Mouse (Mus musculus) MEL (cell line): Measurements from ENCODE around the gene Vwa5b2. TPM values are rescaled to one million over a fixed set of nuclear protein-coding genes. Genes with fewer than 3 reads are reported as not detected.

Experiments
- DNase-seq: peaks from one replicate; pipeline ENCODE4 v3.0.0; 2011; ENCODE audit warnings: low read depth, low spot score
- H3K27ac ChIP-seq: 2 replicates; pipeline ENCODE4 v1.5.1; 2012; ENCODE audit warnings: low read depth, mild to moderate bottlenecking, control low read depth, low read length, moderate library complexity; ENCODE audit not compliant: control insufficient read depth
- H3K27me3 ChIP-seq, 2 experiments: fragments of 150-350 bp in 1 of 2; sonication (generic) in 1 of 2; 2 replicates each; pipeline ENCODE4 v1.6.1; 2012; ENCODE audit warnings: low read length in 2 of 2, mild to moderate bottlenecking in 2 of 2, improper control_type of control experiment in 1 of 2, moderate library complexity in 1 of 2; ENCODE audit not compliant: insufficient read depth in 2 of 2, control insufficient read depth in 1 of 2
- H3K36me3 ChIP-seq, 2 experiments: 2 replicates each; pipeline ENCODE4 v1.6.1; 2012 to 2014; ENCODE audit warnings: low read length in 2 of 2, improper control_type of control experiment in 1 of 2, inconsistent platforms in 1 of 2, mild to moderate bottlenecking in 1 of 2; ENCODE audit not compliant: insufficient read depth in 2 of 2, control insufficient read depth in 1 of 2
- H3K4me1 ChIP-seq, 2 experiments: fragments of 150-350 bp in 1 of 2; sonication (generic) in 1 of 2; 2 replicates each; pipeline ENCODE4 v1.6.1; 2012; ENCODE audit warnings: low read length in 2 of 2, improper control_type of control experiment in 1 of 2, mild to moderate bottlenecking in 1 of 2; ENCODE audit not compliant: insufficient read depth in 2 of 2, control insufficient read depth in 1 of 2
- H3K4me3 ChIP-seq, 2 experiments: fragments of 150-350 bp in 1 of 2; sonication (generic) in 1 of 2; 2 replicates each; pipeline ENCODE4 v1.5.1; 2012; ENCODE audit warnings: low read depth in 2 of 2, low read length in 2 of 2, mild to moderate bottlenecking in 2 of 2, moderate library complexity in 2 of 2, control low read depth in 1 of 2, improper control_type of control experiment in 1 of 2; ENCODE audit not compliant: control insufficient read depth in 1 of 2, insufficient read depth in 1 of 2
- H3K79me2 ChIP-seq: 2 replicates; pipeline ENCODE4 v1.6.1; 2012; ENCODE audit warnings: mild to moderate bottlenecking, low read length, moderate library complexity; ENCODE audit not compliant: control insufficient read depth, poor library complexity, insufficient read depth
- H3K9ac ChIP-seq: 2 replicates; pipeline ENCODE4 v1.6.1; 2012; ENCODE audit warnings: low read depth, mild to moderate bottlenecking, control low read depth, low read length, moderate library complexity; ENCODE audit not compliant: control insufficient read depth, poor library complexity, severe bottlenecking
- H3K9me3 ChIP-seq: fragments of 150-350 bp; sonication (generic); replicated peaks from 2 replicates; pipeline ENCODE4 v1.6.1; 2012; ENCODE audit warnings: mild to moderate bottlenecking, low read length, improper control_type of control experiment, moderate library complexity; ENCODE audit not compliant: insufficient read depth
- CTCF ChIP-seq, 3 experiments: IDR thresholded peaks in 2 of 3; conservative IDR thresholded peaks in 1 of 3; 2 replicates each; pipeline ENCODE4 v1.5.1; 2011 to 2012; ENCODE audit warnings: low read length in 3 of 3, low read depth in 2 of 3, mild to moderate bottlenecking in 2 of 3, improper control_type of control experiment in 1 of 3, inconsistent platforms in 1 of 3, mixed read lengths in 1 of 3, moderate library complexity in 1 of 3; ENCODE audit not compliant: control insufficient read depth in 1 of 3, insufficient read depth in 1 of 3, poor library complexity in 1 of 3, severe bottlenecking in 1 of 3
- E2F4 ChIP-seq: IDR thresholded peaks from 2 replicates; pipeline ENCODE4 v1.6.1; 2011; ENCODE audit warnings: low read depth, low read length, improper control_type of control experiment, borderline replicate concordance
- ELF1 ChIP-seq: IDR thresholded peaks from 2 replicates; pipeline ENCODE4 v1.6.1; 2014; ENCODE audit warnings: low read depth, mild to moderate bottlenecking, inconsistent platforms, low read length, improper control_type of control experiment, moderate library complexity
- EP300 ChIP-seq, 2 experiments: IDR thresholded peaks; 2 replicates each; pipeline ENCODE4 v1.6.1; 2011; ENCODE audit warnings: improper control_type of control experiment in 2 of 2, low read length in 2 of 2, low read depth in 1 of 2, mild to moderate bottlenecking in 1 of 2
- GABPA ChIP-seq: IDR thresholded peaks from 2 replicates; pipeline ENCODE4 v1.6.1; 2012; ENCODE audit warnings: low read depth, mild to moderate bottlenecking, inconsistent platforms, low read length, improper control_type of control experiment, moderate library complexity
- GATA1 ChIP-seq: IDR thresholded peaks from 2 replicates; pipeline ENCODE4 v1.6.1; 2011; ENCODE audit warnings: low read depth, low read length, improper control_type of control experiment
- KAT2A ChIP-seq: conservative IDR thresholded peaks from 2 replicates; pipeline ENCODE4 v1.6.1; 2012; ENCODE audit warnings: low read depth, low read length, improper control_type of control experiment, inconsistent platforms
- MAX ChIP-seq: IDR thresholded peaks from 2 replicates; pipeline ENCODE4 v1.6.1; 2011; ENCODE audit warnings: low read length, improper control_type of control experiment
- MEF2A ChIP-seq: IDR thresholded peaks from 2 replicates; pipeline ENCODE4 v1.6.1; 2014; ENCODE audit warnings: low read depth, mild to moderate bottlenecking, inconsistent platforms, low read length, improper control_type of control experiment; ENCODE audit not compliant: poor library complexity, insufficient replicate concordance, severe bottlenecking; ENCODE audit errors: extremely low read depth
- MXI1 ChIP-seq: IDR thresholded peaks from 2 replicates; pipeline ENCODE4 v1.6.1; 2011; ENCODE audit warnings: mild to moderate bottlenecking, low read depth, low read length, improper control_type of control experiment
- MYB ChIP-seq: IDR thresholded peaks from 2 replicates; pipeline ENCODE4 v1.6.1; 2011; ENCODE audit warnings: mild to moderate bottlenecking, low read depth, low read length, improper control_type of control experiment
- MYC ChIP-seq: IDR thresholded peaks from 2 replicates; pipeline ENCODE4 v1.6.1; 2011; ENCODE audit warnings: low read depth, mild to moderate bottlenecking, low read length, improper control_type of control experiment, moderate library complexity
- NELFE ChIP-seq: IDR thresholded peaks from 2 replicates; pipeline ENCODE4 v1.6.1; 2011; ENCODE audit warnings: low read depth, low read length, improper control_type of control experiment
- NRF1 ChIP-seq: IDR thresholded peaks from 2 replicates; pipeline ENCODE4 v1.6.1; 2014; ENCODE audit warnings: low read depth, mild to moderate bottlenecking, inconsistent platforms, low read length, improper control_type of control experiment, moderate library complexity; ENCODE audit not compliant: poor library complexity, insufficient read depth, severe bottlenecking
- POLR2A ChIP-seq, 2 experiments: IDR thresholded peaks; 2 replicates each; pipeline ENCODE4 v1.6.1; 2011 to 2012; ENCODE audit warnings: low read length in 2 of 2, mild to moderate bottlenecking in 2 of 2, control low read depth in 1 of 2, improper control_type of control experiment in 1 of 2, low read depth in 1 of 2, moderate library complexity in 1 of 2; ENCODE audit not compliant: control insufficient read depth in 1 of 2, insufficient read depth in 1 of 2, poor library complexity in 1 of 2
- POLR2AphosphoS5 ChIP-seq: IDR thresholded peaks from 2 replicates; pipeline ENCODE4 v1.6.1; 2012; ENCODE audit warnings: low read depth, borderline replicate concordance, mild to moderate bottlenecking, inconsistent platforms, low read length, moderate library complexity, mixed read lengths
- RAD21 ChIP-seq: IDR thresholded peaks from 2 replicates; pipeline ENCODE4 v1.6.1; 2011; ENCODE audit warnings: mild to moderate bottlenecking, low read depth, low read length, improper control_type of control experiment
- RCOR1 ChIP-seq: IDR thresholded peaks from 2 replicates; pipeline ENCODE4 v1.6.1; 2012; ENCODE audit warnings: low read depth, mild to moderate bottlenecking, inconsistent platforms, low read length, improper control_type of control experiment
- SIN3A ChIP-seq: IDR thresholded peaks from 2 replicates; pipeline ENCODE4 v1.6.1; 2012; ENCODE audit warnings: low read length, improper control_type of control experiment, inconsistent platforms
- SMC3 ChIP-seq: IDR thresholded peaks from 2 replicates; pipeline ENCODE4 v1.6.1; 2011; ENCODE audit warnings: low read depth, low read length, improper control_type of control experiment
- TAL1 ChIP-seq: IDR thresholded peaks from 2 replicates; pipeline ENCODE4 v1.6.1; 2012; ENCODE audit warnings: mild to moderate bottlenecking, inconsistent platforms, low read length, moderate library complexity, mixed read lengths
- TBP ChIP-seq: IDR thresholded peaks from 2 replicates; pipeline ENCODE4 v1.8.0; 2011; ENCODE audit warnings: low read depth, low read length, improper control_type of control experiment
- ZC3H11A ChIP-seq: IDR thresholded peaks from 2 replicates; pipeline ENCODE4 v1.6.1; 2012; ENCODE audit warnings: low read depth, mild to moderate bottlenecking, inconsistent platforms, low read length, improper control_type of control experiment
- ZKSCAN1 ChIP-seq: IDR thresholded peaks from 2 replicates; pipeline ENCODE4 v1.6.1; 2012; ENCODE audit warnings: low read depth, mild to moderate bottlenecking, inconsistent platforms, low read length, improper control_type of control experiment, moderate library complexity
- ZMIZ1 ChIP-seq: IDR thresholded peaks from 2 replicates; pipeline ENCODE4 v1.6.1; 2012; ENCODE audit warnings: low read depth, mild to moderate bottlenecking, inconsistent platforms, low read length, improper control_type of control experiment, moderate library complexity
- polyA plus RNA-seq, 2 experiments: library from polyadenylated mRNA; stranded (reverse) in 1 of 2; unstranded in 1 of 2; fragments of >175 nt in 1 of 2; fragments of >200 nt in 1 of 2; gene quantifications; 2 replicates each; pipeline versions ENCODE4 v1.2.1 to v1.2.4; 2012; ENCODE audit warnings: low replicate concordance in 2 of 2, low read depth in 1 of 2; ENCODE audit not compliant: insufficient read length in 2 of 2, insufficient read depth in 1 of 2, missing spikeins in 1 of 2
- total RNA-seq: library from RNA; depleted of rRNA; stranded (reverse); fragments of 300-350 nt; gene quantifications from 2 replicates; pipeline ENCODE4 v1.2.3, GENCODE M21; 2012

Gene Vwa5b2
- total and polyA plus RNA-seq, 3 experiments, result 0.15 to 0.33 TPM; not detected in 1

DNA sequence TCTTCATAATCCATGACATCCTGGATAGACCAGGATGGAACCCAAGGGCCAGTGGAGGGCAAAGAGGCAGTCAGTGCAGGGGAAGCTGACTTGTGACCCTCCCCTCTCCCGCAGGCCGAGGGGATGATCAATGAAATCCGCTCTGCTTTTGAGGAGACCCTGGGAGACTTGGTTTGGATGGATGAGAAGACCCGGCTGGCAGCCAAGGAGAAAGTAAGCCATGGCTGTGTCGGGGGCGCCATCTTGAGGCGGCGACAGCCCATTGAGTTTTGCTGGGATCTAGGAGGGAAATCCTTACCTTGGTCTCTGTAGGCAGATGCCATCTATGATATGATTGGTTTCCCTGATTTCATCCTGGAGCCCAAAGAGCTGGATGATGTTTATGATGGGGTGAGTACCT, 52.9 kb downstream of the Vwa5b2 start:
- Histone ChIP-seq H3K27ac (no peak overlapping the region), H3K27me3 (no peaks in the 10 kb centered on the region), H3K4me1 (peaks cover 5 to 13% of the 10 kb centered on the region in 2 experiments), H3K4me3 (no peak overlapping the region), H3K9me3 (no peaks in the 10 kb centered on the region), H3K79me2 (no peaks in the 10 kb centered on the region), H3K9ac (no peak overlapping the region), H3K36me3 (peaks cover 0 to 11% of the 10 kb centered on the region in 2 experiments)
- TF ChIP-seq RAD21, result peak; percentile 83
- TF ChIP-seq E2F4, result no peak
- TF ChIP-seq ZC3H11A, result peak; percentile 68
- TF ChIP-seq SMC3, result peak; percentile 69
- peak; percentile 61 to 88 (median 78) for TF ChIP-seq CTCF (IDR thresholded peaks at IDR 0.05 in 2 of 3, conservative IDR thresholded peaks at IDR 0.05 in 1 of 3; ENCODE audit: control insufficient read depth in 1 of 3, insufficient read depth in 1 of 3, low read depth in 2 of 3, low read length in 3 of 3, poor library complexity in 1 of 3, severe bottlenecking in 1 of 3)
- DNase-seq, result peak; percentile 56

DNA sequence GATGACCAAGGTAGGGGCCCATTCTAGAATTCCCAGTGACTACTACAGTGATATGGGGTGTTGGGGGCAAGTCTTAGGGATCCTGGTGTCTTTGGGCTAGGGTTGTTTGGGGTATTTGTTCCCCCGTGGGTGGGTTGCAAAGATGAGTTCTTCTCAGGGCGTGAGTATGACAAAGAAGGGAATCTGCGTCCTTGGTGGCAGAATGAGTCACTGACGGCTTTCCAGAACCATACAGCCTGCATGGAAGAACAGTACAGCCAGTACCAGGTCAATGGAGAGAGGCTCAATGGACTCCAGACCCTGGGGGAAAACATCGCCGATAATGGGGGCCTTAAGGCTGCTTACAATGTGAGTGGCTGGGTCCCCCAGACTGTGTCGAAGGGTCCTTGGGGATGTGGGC, 54.6 kb downstream of the Vwa5b2 start:
- Histone ChIP-seq H3K27ac (no peak overlapping the region), H3K79me2 (no peaks in the 10 kb centered on the region), H3K9ac (no peak overlapping the region), H3K4me1 (peaks cover 5 to 13% of the 10 kb centered on the region in 2 experiments), H3K9me3 (no peaks in the 10 kb centered on the region), H3K36me3 (peaks cover 0 to 11% of the 10 kb centered on the region in 2 experiments), H3K4me3 (no peak overlapping the region), H3K27me3 (no peaks in the 10 kb centered on the region)
- DNase-seq, result no peak
- TF ChIP-seq MYB (no peak), RAD21 (no peak), GATA1 (no peak), NELFE (no peak), SIN3A (no peak), MYC (no peak), EP300 (IDR thresholded peaks at IDR 0.05; ENCODE audit: low read depth in 1 of 2, low read length in 2 of 2) (no peak), RCOR1 (no peak), MEF2A (no peak), TAL1 (no peak)

- Histone ChIP-seq H3K4me1 (peaks cover 0 to 8% of the 10 kb centered on the region in 2 experiments), H3K27me3 (no peaks in the 10 kb centered on the region), H3K27ac (peak within 1 kb of the TSS; percentile 68), H3K4me3 (peak within 1 kb of the TSS; percentile 94 to 95), H3K9me3 (no peaks in the 10 kb centered on the region), H3K9ac (peak within 1 kb of the TSS; percentile 84), H3K79me2 (peaks cover 23% of the 10 kb centered on the region), H3K36me3 (peaks cover 8 to 13% of the 10 kb centered on the region in 2 experiments)
- DNase-seq, result peak; percentile 96
- TF ChIP-seq ELF1 (peak; percentile 97), ZC3H11A (no peak), MAX (peak; percentile 78), ZKSCAN1 (peak; percentile 43; the same call in 1 of the 2 replicates), SIN3A (peak; percentile 95), ZMIZ1 (peak; percentile 98), NRF1 (peak; percentile 85), POLR2A (IDR thresholded peaks at IDR 0.05; ENCODE audit: control insufficient read depth in 1 of 2, insufficient read depth in 1 of 2, low read depth in 1 of 2, low read length in 2 of 2, poor library complexity in 1 of 2) (peak; percentile 91 to 99), GABPA (no peak), TBP (peak; percentile 77; the same call in 1 of the 2 replicates), KAT2A (peak; percentile 77; the same call in 1 of the 2 replicates), SMC3 (no peak), POLR2AphosphoS5 (no peak), MXI1 (peak; percentile 81)
These were observed 62.0 kb downstream of the Vwa5b2 start, which contains the start of gene Psmd2 for GRCm38 (mm10) chr16:20651076-20651946. Gene Psmd2 (plus strand): TSS chr16:20651652.
